Comparison of ENCODE assay signal across 8 mouse cellular contexts in the genomic region with DNA sequence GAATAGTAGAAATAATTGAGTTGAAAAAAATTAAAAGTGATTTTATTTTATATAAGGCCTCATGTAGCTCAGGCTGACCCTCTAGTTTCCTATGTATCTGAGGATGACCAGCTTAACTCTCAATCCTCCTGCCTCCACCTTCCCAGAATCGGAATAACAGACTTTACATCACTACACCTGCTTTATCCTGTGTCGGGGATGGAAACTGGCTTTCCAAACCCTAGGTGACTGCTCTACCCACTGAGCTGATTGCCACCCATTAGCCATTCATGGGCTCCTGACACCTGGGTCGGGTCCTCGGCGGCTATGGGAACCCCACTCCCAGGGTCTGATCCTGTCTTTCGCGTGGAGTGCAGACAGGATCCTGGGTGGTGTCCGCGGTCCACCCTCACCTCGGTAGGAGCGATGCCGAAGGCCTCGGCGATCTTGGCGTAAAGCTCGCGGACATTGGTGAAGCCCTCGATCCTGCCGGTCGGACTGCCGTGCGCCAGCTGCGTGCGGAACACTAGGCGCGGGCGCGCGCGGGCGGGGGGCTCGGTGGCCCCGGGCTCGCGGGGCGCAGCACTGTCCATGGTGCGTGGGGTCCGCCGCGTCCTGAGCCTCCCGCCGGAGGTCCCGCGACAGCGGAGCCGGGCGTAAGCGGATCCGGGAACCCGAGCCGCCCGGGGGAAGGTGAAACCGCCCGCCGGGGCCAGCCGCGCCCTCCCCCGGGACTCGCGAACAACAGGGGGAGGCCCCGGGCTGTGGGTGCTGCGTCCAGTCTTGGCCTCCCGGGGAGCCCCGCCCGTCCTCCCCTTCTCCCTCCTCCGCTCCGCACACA. TPM values are rescaled to one million over a fixed set of nuclear protein-coding genes. Genes with fewer than 3 reads are reported as not detected.
DNase-seq lines count a peak whose midpoint lies in the region; ATAC-seq and TF ChIP-seq lines count a peak whose summit lies in the region.

A gene (minus strand): TSS at position 581 of the 820 bp plus-strand sequence.

- peaks cover 14% of the 10 kb centered on the region for H3K36me3 ChIP-seq in kidney, embryonic 15.5 days
- peaks cover 18% of the 10 kb centered on the region for H3K36me3 ChIP-seq in heart, postnatal 0 days (replicated peaks; ENCODE audit: control insufficient read depth, insufficient read depth, low read length)
- peaks cover 7% of the 10 kb centered on the region for H3K36me3 ChIP-seq in lung, embryonic 16.5 days (ENCODE audit: control insufficient read depth, insufficient read depth, low read length)

- peak within 1 kb of the TSS; percentile 35 for H3K9ac ChIP-seq in kidney, embryonic 15.5 days
- H3K9ac ChIP-seq in heart, postnatal 0 days (replicated peaks; ENCODE audit: low read depth, low read length) = peak within 1 kb of the TSS; percentile 72
- H3K9ac ChIP-seq in lung, embryonic 16.5 days (ENCODE audit: low read length) = peak within 1 kb of the TSS; percentile 72

- no peak for TF ChIP-seq EP300 in heart, postnatal 0 days (IDR thresholded peaks at IDR 0.05; ENCODE audit: low read depth)

- peaks cover 55% of the 10 kb centered on the region for H3K27me3 ChIP-seq in kidney, embryonic 15.5 days
- H3K27me3 ChIP-seq in heart, postnatal 0 days (ENCODE audit: control insufficient read depth, insufficient read depth, low read length) = peaks cover 19% of the 10 kb centered on the region
- peaks cover 36% of the 10 kb centered on the region for H3K27me3 ChIP-seq in lung, embryonic 16.5 days (ENCODE audit: control insufficient read depth, insufficient read depth, low read depth, low read length)

- TF ChIP-seq CTCF in heart, postnatal 0 days (IDR thresholded peaks at IDR 0.05; ENCODE audit: low read depth) = no peak

- DNase-seq in kidney, adult 18-20 months = no peak
- peak; percentile 62 to 74 for DNase-seq in adrenal gland, postnatal 36 days
- DNase-seq in heart, postnatal 0 days (ENCODE audit: low spot score) = no peak
- DNase-seq in natural killer cell, adult 2 months (ENCODE audit: low spot score in 2 of 2) = no peak
- no peak for DNase-seq in urinary bladder, postnatal 14 days (ENCODE audit: low spot score)

- H3K4me2 ChIP-seq in kidney, embryonic 15.5 days = peak within 1 kb of the TSS; percentile 67
- H3K4me2 ChIP-seq in heart, postnatal 0 days (ENCODE audit: low read depth, low read length) = peak within 1 kb of the TSS; percentile 93
- H3K4me2 ChIP-seq in lung, embryonic 16.5 days (ENCODE audit: low read depth, low read length) = peak within 1 kb of the TSS; percentile 90

- H3K27ac ChIP-seq in kidney, embryonic 15.5 days = no peak within 1 kb of the TSS
- no peak within 1 kb of the TSS for H3K27ac ChIP-seq in heart, postnatal 0 days (ENCODE audit: low read depth)
- no peak within 1 kb of the TSS for H3K27ac ChIP-seq in lung, embryonic 16.5 days (ENCODE audit: low read length)

- WGBS in kidney, embryonic 15.5 days = 5% methylated on average over 63 of the region's 67 CpGs
- WGBS in heart, postnatal 0 days = 5% methylated on average over 57 of the region's 67 CpGs
- 5% methylated on average over 50 of the region's 67 CpGs for WGBS in lung, embryonic 16.5 days

- H3K4me1 ChIP-seq in kidney, embryonic 15.5 days = peaks cover 44% of the 10 kb centered on the region
- H3K4me1 ChIP-seq in heart, postnatal 0 days (ENCODE audit: control insufficient read depth, insufficient read depth) = 0 out of 2 replicates have a peak, but pooled peaks cover 3% of the 10 kb centered on the region
- H3K4me1 ChIP-seq in lung, embryonic 16.5 days (replicated peaks; ENCODE audit: control insufficient read depth, insufficient read depth, low read length) = peaks cover 23% of the 10 kb centered on the region

- H3K4me3 ChIP-seq in kidney, embryonic 15.5 days (replicated peaks) = peak within 1 kb of the TSS; percentile 43
- H3K4me3 ChIP-seq in heart, postnatal 0 days (ENCODE audit: low read depth, low read length) = peak within 1 kb of the TSS; percentile 62
- peak within 1 kb of the TSS; percentile 56 for H3K4me3 ChIP-seq in lung, embryonic 16.5 days (ENCODE audit: low read length)

- no peaks in the 10 kb centered on the region for H3K9me3 ChIP-seq in kidney, embryonic 15.5 days (replicated peaks)
- H3K9me3 ChIP-seq in heart, postnatal 0 days (replicated peaks; ENCODE audit: control insufficient read depth, low read length) = no peaks in the 10 kb centered on the region
- no peaks in the 10 kb centered on the region for H3K9me3 ChIP-seq in lung, embryonic 16.5 days (ENCODE audit: control insufficient read depth, low read length)

- 0 out of 2 replicates have a peak, but pooled peaks have one; percentile 3 for ATAC-seq in kidney, embryonic 15.5 days (replicated peaks; ENCODE audit: low FRiP score)
- ATAC-seq in heart, postnatal 0 days (ENCODE audit: insufficient read depth, low read depth) = 0 out of 2 replicates have a peak, but pooled peaks have one; percentile 2
- ATAC-seq in lung, embryonic 16.5 days (ENCODE audit: low read depth) = 0 out of 2 replicates have a peak, but pooled peaks have one; percentile 11
- no peak for ATAC-seq in frontal cortex, adult (ENCODE audit: low TSS enrichment)

RNA-seq across cellular contexts. Expression of the gene that starts here (rescaled TPM):
- polyA plus RNA-seq in kidney, embryonic 15.5 days (2015; fragmentation: Nextera tagmentation; extraction: Ambion mirVana) = 0.08 TPM in 1 of 2 replicates, not detected in the other
- 1 to 10 TPM; 3.5 to 7.7 TPM for total RNA-seq in adrenal gland, postnatal 36 days (2021)
- total RNA-seq in heart, postnatal 0 days (2014; rRNA removed; ENCODE audit: low replicate concordance) = 0.08 and 0.12 TPM in 2 replicates
- polyA plus RNA-seq in heart, postnatal 0 days (2015; fragmentation: Nextera tagmentation; extraction: Ambion mirVana) = 0.16 and 0.21 TPM in 2 replicates
- polyA plus RNA-seq in lung, embryonic 16.5 days (2015; fragmentation: Nextera tagmentation; extraction: Ambion mirVana) = 0.05 and 0.10 TPM in 2 replicates

Comparison
In these comparisons a context has a peak if more than half of its experiments do, and no peak if none do; other contexts are left out.
1. Peak in ATAC-seq, H3K4me3 ChIP-seq, H3K9ac ChIP-seq and H3K4me2 ChIP-seq in kidney, embryonic 15.5 days; RNA of the gene not detected or under 1 TPM.
2. Peak in ATAC-seq, H3K4me3 ChIP-seq, H3K9ac ChIP-seq and H3K4me2 ChIP-seq in heart, postnatal 0 days; RNA of the gene not detected or under 1 TPM.
3. Peak in ATAC-seq, H3K4me3 ChIP-seq, H3K9ac ChIP-seq and H3K4me2 ChIP-seq in lung, embryonic 16.5 days; RNA of the gene not detected or under 1 TPM.
4. DNase-seq: peak in adrenal gland, postnatal 36 days (2 of 2); none in kidney, adult 18-20 months (single experiment), heart, postnatal 0 days (single experiment), natural killer cell, adult 2 months (0 of 2) and urinary bladder, postnatal 14 days (single experiment).
5. Peak in every context shown above with its lines, with median percentiles within 50 percentile points of each other: H3K4me2 ChIP-seq, H3K4me3 ChIP-seq and H3K9ac ChIP-seq.